Mouse (Mus musculus): ENCODE results near the gene Higd2a.
A peak's percentile ranks its signal among the peaks of the same experiment; 100 is the strongest.

The Higd2a gene

GRCm38 (mm10) chr13:54589996-54590951 lies at the start of gene Higd2a, which contains the start of gene Nop16:
Gene Higd2a, plus strand, starts transcription at chr13:54590207.
Gene Nop16, minus strand, starts transcription at chr13:54590090.
- DNase-seq (ENCODE audit: low read depth in 1 of 2, low spot score in 2 of 2): peak; percentile 85 to 91

- no peak for DNase-seq (ENCODE audit: low read depth in 1 of 2, low spot score in 2 of 2)
Observed at GRCm38 (mm10) chr13:54548036-54548435, 42.0 kb upstream of the Higd2a start.

GRCm38 (mm10) chr13:54556176-54556575 lies 33.8 kb upstream of the Higd2a start:
- no peak for DNase-seq (ENCODE audit: low read depth in 1 of 2, low spot score in 2 of 2)

- DNase-seq (ENCODE audit: low read depth in 1 of 2, low spot score in 2 of 2): no peak
Observed at GRCm38 (mm10) chr13:54556796-54557195, 33.2 kb upstream of the Higd2a start.

- DNase-seq (ENCODE audit: low read depth in 1 of 2, low spot score in 2 of 2): no peak
Observed at GRCm38 (mm10) chr13:54557652-54558051, 32.4 kb upstream of the Higd2a start.

- no peak for DNase-seq (ENCODE audit: low read depth in 1 of 2, low spot score in 2 of 2)
Observed at GRCm38 (mm10) chr13:54559656-54560055, 30.4 kb upstream of the Higd2a start.

- DNase-seq (ENCODE audit: low read depth in 1 of 2, low spot score in 2 of 2): no peak
Observed at GRCm38 (mm10) chr13:54560608-54561007, 29.4 kb upstream of the Higd2a start.

GRCm38 (mm10) chr13:54562562-54562961 lies 27.4 kb upstream of the Higd2a start:
- DNase-seq (ENCODE audit: low read depth in 1 of 2, low spot score in 2 of 2): no peak

GRCm38 (mm10) chr13:54564232-54565200 lies 25.5 kb upstream of the Higd2a start:
- no peak for DNase-seq (ENCODE audit: low read depth in 1 of 2, low spot score in 2 of 2)

GRCm38 (mm10) chr13:54565201-54565581 lies 24.8 kb upstream of the Higd2a start, which contains the start of gene 4833439L19Rik:
Gene 4833439L19Rik, minus strand, starts transcription at chr13:54565435.
- DNase-seq (ENCODE audit: low read depth in 1 of 2, low spot score in 2 of 2): peak; percentile 67 to 87

- DNase-seq (ENCODE audit: low read depth in 1 of 2, low spot score in 2 of 2): no peak
Observed at GRCm38 (mm10) chr13:54565594-54566345, 24.2 kb upstream of the Higd2a start.

GRCm38 (mm10) chr13:54568380-54568779 lies 21.6 kb upstream of the Higd2a start:
- no peak for DNase-seq (ENCODE audit: low read depth in 1 of 2, low spot score in 2 of 2)

- no peak for DNase-seq (ENCODE audit: low read depth in 1 of 2, low spot score in 2 of 2)
Observed at GRCm38 (mm10) chr13:54569282-54569681, 20.7 kb upstream of the Higd2a start.

GRCm38 (mm10) chr13:54570736-54571135 lies 19.3 kb upstream of the Higd2a start:
- DNase-seq (ENCODE audit: low read depth in 1 of 2, low spot score in 2 of 2): no peak

- DNase-seq (ENCODE audit: low read depth in 1 of 2, low spot score in 2 of 2): no peak
Observed at GRCm38 (mm10) chr13:54571637-54572036, 18.4 kb upstream of the Higd2a start.

GRCm38 (mm10) chr13:54572621-54573020 lies 17.4 kb upstream of the Higd2a start:
- no peak for DNase-seq (ENCODE audit: low read depth in 1 of 2, low spot score in 2 of 2)

GRCm38 (mm10) chr13:54574854-54575481 lies 15.0 kb upstream of the Higd2a start, which contains the start of gene Arl10:
Gene Arl10, plus strand, starts transcription at chr13:54575015.
- no peak for DNase-seq (ENCODE audit: low read depth in 1 of 2, low spot score in 2 of 2)

GRCm38 (mm10) chr13:54575489-54575888 lies 14.5 kb upstream of the Higd2a start:
- DNase-seq (ENCODE audit: low read depth in 1 of 2, low spot score in 2 of 2): no peak

GRCm38 (mm10) chr13:54577652-54578507 lies 12.1 kb upstream of the Higd2a start:
- peak in 1 of 2 experiments; percentile 47 for DNase-seq (ENCODE audit: low read depth in 1 of 2, low spot score in 2 of 2)

All from monocyte, adult 2 months (primary cell).